Mouse (Mus musculus) liver, embryonic 14.5 days (tissue): ENCODE results near the gene Smarca4. TPM values are rescaled to one million over a fixed set of nuclear protein-coding genes. Genes with fewer than 3 reads are reported as not detected.

Source experiments
- ATAC-seq: fragments of 200-750 bp; cut with Nextera tagmentation; 2 replicates; pipeline ENCODE4 v1.8.0; 2017; ENCODE audit warnings: moderate number of reproducible peaks, mild to moderate bottlenecking, moderate library complexity; ENCODE audit not compliant: insufficient read depth
- DNase-seq, 3 experiments: peaks; one replicate each; pipeline ENCODE4 v3.0.0-alpha.2; 2012 to 2013; ENCODE audit warnings: low read depth in 3 of 3, low spot score in 3 of 3
- H3K27ac ChIP-seq: fragments of 300-500 bp; sonication (generic); 2 replicates; pipeline ENCODE4 v1.5.1; 2014; ENCODE audit warnings: moderate library complexity, mild to moderate bottlenecking, control low read depth, inconsistent platforms
- H3K27me3 ChIP-seq: fragments of 300-500 bp; sonication (generic); 2 replicates; pipeline ENCODE4 v1.6.1; 2014; ENCODE audit warnings: mild to moderate bottlenecking, low read length, moderate library complexity; ENCODE audit not compliant: control insufficient read depth, insufficient read depth
- H3K36me3 ChIP-seq: fragments of 300-500 bp; sonication (generic); replicated peaks from 2 replicates; pipeline ENCODE4 v1.6.1; 2014; ENCODE audit warnings: low read depth; ENCODE audit not compliant: control insufficient read depth, insufficient read depth
- H3K4me1 ChIP-seq, 2 experiments: fragments of 200-500 bp in 1 of 2; fragments of 300-500 bp in 1 of 2; sonication (generic) in 1 of 2; replicated peaks; 2 replicates each; pipeline ENCODE4 v1.6.1; 2012 to 2014; ENCODE audit warnings: antibody characterized with exemption in 1 of 2, inconsistent platforms in 1 of 2, low read length in 1 of 2; ENCODE audit not compliant: control insufficient read depth in 2 of 2, insufficient read depth in 2 of 2
- H3K4me2 ChIP-seq: fragments of 300-500 bp; sonication (generic); 2 replicates; pipeline ENCODE4 v1.6.1; 2014; ENCODE audit warnings: low read depth, mild to moderate bottlenecking, control low read depth, moderate library complexity
- H3K4me3 ChIP-seq, 2 experiments: fragments of 200-500 bp in 1 of 2; fragments of 300-500 bp in 1 of 2; sonication (generic) in 1 of 2; 2 replicates each; pipeline ENCODE4 v1.5.1; 2012 to 2014; ENCODE audit warnings: low read depth in 2 of 2, low read length in 2 of 2, mild to moderate bottlenecking in 2 of 2, control low read depth in 1 of 2, inconsistent platforms in 1 of 2, moderate library complexity in 1 of 2; ENCODE audit not compliant: insufficient read depth in 1 of 2
- H3K9ac ChIP-seq: fragments of 300-500 bp; sonication (generic); replicated peaks from 2 replicates; pipeline ENCODE4 v1.6.1; 2014; ENCODE audit warnings: mild to moderate bottlenecking, control low read depth, moderate library complexity
- H3K9me3 ChIP-seq: fragments of 300-500 bp; sonication (generic); 2 replicates; pipeline ENCODE4 v1.6.1; 2016; ENCODE audit warnings: low read length, mixed read lengths; ENCODE audit not compliant: control insufficient read depth
- CTCF ChIP-seq: IDR thresholded peaks from 2 replicates; pipeline ENCODE4 v1.5.1; 2016; ENCODE audit warnings: antibody characterized with exemption, low read depth, control low read depth
- EP300 ChIP-seq: IDR thresholded peaks from 2 replicates; pipeline ENCODE4 v1.6.1; 2016; ENCODE audit warnings: antibody characterized with exemption, low read depth
- WGBS: fragments of 180-500 bp; shearing (Covaris S2); extraction: QIAGEN DNeasy Blood & Tissue Kit; methylation state at CpG from one replicate; pipeline ENCODE4 v1.1.7; 2014; ENCODE audit not compliant: insufficient replicate concordance; 5-methylcytosine and 5-hydroxymethylcytosine counted together
- polyA plus RNA-seq, 2 experiments: library from polyadenylated mRNA; depleted of rRNA in 1 of 2; stranded (reverse) in 1 of 2; unstranded in 1 of 2; fragments of >200 nt; fragmentation: Nextera tagmentation in 1 of 2; extraction: Ambion mirVana in 1 of 2; gene quantifications; 2 replicates each; pipeline versions ENCODE4 v1.2.1 to v1.2.3; 2012 to 2014

Smarca4 gene
- polyA plus RNA-seq, 2 experiments = 17.7 to 20.6 TPM

DNA sequence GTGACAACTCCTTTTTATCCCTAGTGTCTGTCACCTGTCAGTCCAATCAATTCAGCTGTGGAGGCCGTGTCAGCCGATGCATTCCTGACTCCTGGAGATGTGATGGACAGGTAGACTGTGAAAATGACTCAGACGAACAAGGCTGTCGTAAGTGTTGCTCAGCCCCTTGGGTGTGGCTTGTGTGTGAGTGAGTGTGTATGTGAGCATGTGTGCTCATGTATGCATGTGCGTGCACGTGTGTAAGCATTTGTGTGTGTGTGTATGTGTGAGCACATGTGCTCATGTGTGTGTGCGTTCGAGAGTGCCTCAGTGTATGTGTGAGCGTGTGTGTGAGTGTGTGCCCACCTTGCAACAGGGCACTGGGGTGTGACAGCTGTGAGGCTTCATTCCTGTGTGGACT lies 116.3 kb downstream of the Smarca4 start:
- DNase-seq = no peak
- Histone ChIP-seq H3K9me3 (no peaks in the 10 kb centered on the region), H3K4me1 (peaks cover 0 to 6% of the 10 kb centered on the region in 2 experiments; a peak in 2 of 4 replicates), H3K27ac (no peak overlapping the region), H3K9ac (no peak overlapping the region), H3K4me2 (no peak overlapping the region), H3K36me3 (peaks cover 27% of the 10 kb centered on the region), H3K27me3 (no peaks in the 10 kb centered on the region), H3K4me3 (no peak overlapping the region)
- no peak for ATAC-seq
- 82% methylated on average over 9 of the region's 9 CpGs for WGBS
- TF ChIP-seq CTCF = no peak
- TF ChIP-seq EP300 = no peak

DNA sequence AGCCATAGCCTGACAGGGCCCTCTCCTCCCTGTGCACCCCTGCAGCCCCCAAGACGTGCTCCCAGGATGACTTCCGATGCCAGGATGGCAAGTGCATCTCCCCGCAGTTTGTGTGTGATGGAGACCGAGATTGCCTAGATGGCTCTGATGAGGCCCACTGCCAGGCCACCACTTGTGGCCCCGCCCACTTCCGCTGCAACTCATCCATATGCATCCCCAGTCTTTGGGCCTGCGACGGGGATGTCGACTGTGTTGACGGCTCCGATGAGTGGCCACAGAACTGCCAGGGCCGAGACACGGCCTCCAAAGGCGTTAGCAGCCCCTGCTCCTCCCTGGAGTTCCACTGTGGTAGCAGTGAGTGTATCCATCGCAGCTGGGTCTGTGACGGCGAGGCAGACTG lies 117.5 kb downstream of the Smarca4 start:
- 82% methylated on average over 17 of the region's 17 CpGs for WGBS
- H3K4me3 ChIP-seq = no peak overlapping the region
- H3K4me2 ChIP-seq = no peak overlapping the region
- TF ChIP-seq EP300 = no peak
- no peak for TF ChIP-seq CTCF
- H3K27me3 ChIP-seq = no peaks in the 10 kb centered on the region
- no peaks in the 10 kb centered on the region for H3K9me3 ChIP-seq
- ATAC-seq = no peak
- no peak overlapping the region for H3K27ac ChIP-seq
- H3K4me1 ChIP-seq = peaks cover 0 to 6% of the 10 kb centered on the region in 2 experiments; a peak in 2 of 4 replicates
- DNase-seq = no peak
- no peak overlapping the region for H3K9ac ChIP-seq
- H3K36me3 ChIP-seq = peaks cover 32% of the 10 kb centered on the region

- Histone ChIP-seq H3K9ac (no peak overlapping the region), H3K36me3 (peaks cover 37% of the 10 kb centered on the region), H3K4me3 (no peak overlapping the region), H3K27ac (no peak overlapping the region), H3K9me3 (no peaks in the 10 kb centered on the region), H3K27me3 (no peaks in the 10 kb centered on the region), H3K4me2 (no peak overlapping the region), H3K4me1 (peaks cover 0 to 3% of the 10 kb centered on the region in 2 experiments; a peak in 1 of 4 replicates)
- DNase-seq (no peak), ATAC-seq (no peak)
- 81% methylated on average over 7 of the region's 7 CpGs for WGBS
- no peak for TF ChIP-seq EP300
- TF ChIP-seq CTCF = no peak
Measured at GRCm38 (mm10) chr9:21733989-21734388, 118.0 kb downstream of the Smarca4 start.

GRCm38 (mm10) chr9:21735126-21735525 lies 119.2 kb downstream of the Smarca4 start:
- H3K4me3 ChIP-seq = no peak overlapping the region
- WGBS = 81% methylated on average over 14 of the region's 14 CpGs
- no peaks in the 10 kb centered on the region for H3K9me3 ChIP-seq
- DNase-seq (no peak), ATAC-seq (no peak)
- peaks cover 45% of the 10 kb centered on the region for H3K36me3 ChIP-seq
- H3K9ac ChIP-seq = no peak overlapping the region
- H3K27ac ChIP-seq = no peak overlapping the region
- no peak for TF ChIP-seq CTCF
- TF ChIP-seq EP300 = no peak
- H3K27me3 ChIP-seq = no peaks in the 10 kb centered on the region
- H3K4me1 ChIP-seq = no peaks in the 10 kb centered on the region
- no peak overlapping the region for H3K4me2 ChIP-seq

GRCm38 (mm10) chr9:21736580-21736979 lies 120.6 kb downstream of the Smarca4 start:
- Histone ChIP-seq H3K4me1 (peaks cover under 1 to 5% of the 10 kb centered on the region in 2 experiments; a peak in 3 of 4 replicates), H3K9ac (no peak overlapping the region), H3K4me2 (no peak overlapping the region), H3K36me3 (peaks cover 47% of the 10 kb centered on the region), H3K4me3 (no peak overlapping the region), H3K27ac (no peak overlapping the region), H3K9me3 (no peaks in the 10 kb centered on the region), H3K27me3 (no peaks in the 10 kb centered on the region)
- ATAC-seq (no peak), DNase-seq (no peak)
- 78% methylated on average over 3 of the region's 3 CpGs for WGBS
- TF ChIP-seq CTCF = no peak
- no peak for TF ChIP-seq EP300
